ENCODE assay signal across 24 mouse cellular contexts in genomic region chr8:11454228-11454627, GRCm38 (mm10). TPM values are rescaled to one million over a fixed set of nuclear protein-coding genes. Genes with fewer than 3 reads are reported as not detected.
DNase-seq lines count a peak whose midpoint lies in the region; ATAC-seq lines count a peak whose summit lies in the region.
"Had no signal": no experiment of that assay in that cellular context is flagged by ENCODE, and none has a peak within 500 bp of the region (broad histone marks: within the 10 kb centered on the region; RNA-seq: fewer than 3 reads in every experiment).

No protein-coding gene starts in this region.

- H3K27me3 ChIP-seq in midbrain, embryonic 10.5 days (ENCODE audit: low read depth, poor library complexity, severe bottlenecking) = peaks cover 16% of the 10 kb centered on the region
- H3K27me3 ChIP-seq in midbrain, embryonic 15.5 days (replicated peaks) = no peaks in the 10 kb centered on the region; the same call in 1 of the 2 replicates
- no peaks in the 10 kb centered on the region for H3K27me3 ChIP-seq in limb, embryonic 10.5 days (ENCODE audit: low read depth, poor library complexity, severe bottlenecking)
- H3K27me3 ChIP-seq: embryonic facial prominence, embryonic 15.5 days; forebrain, embryonic 13.5 days had no signal

- ATAC-seq in midbrain, embryonic 15.5 days (replicated peaks) = no peak
- ATAC-seq in megakaryocyte-erythroid progenitor cell, adult 5-6 weeks (replicated peaks; ENCODE audit: low FRiP score, low TSS enrichment, poor library complexity, severe bottlenecking) = no peak
- ATAC-seq: activated CD4-positive, CD25-positive, alpha-beta regulatory T cell, adult 4 months; CD4-positive, CD25-positive, alpha-beta regulatory T cell, adult 4 months; forebrain, embryonic 13.5 days; forebrain, embryonic 16.5 days; hindbrain, embryonic 16.5 days; inflammation-experienced regulatory T-cells, adult 6 months had no signal

- no peaks in the 10 kb centered on the region for H3K9me3 ChIP-seq in midbrain, embryonic 10.5 days (replicated peaks)
- H3K9me3 ChIP-seq in midbrain, embryonic 15.5 days = no peaks in the 10 kb centered on the region
- H3K9me3 ChIP-seq in limb, embryonic 10.5 days (replicated peaks) = no peaks in the 10 kb centered on the region
- H3K9me3 ChIP-seq: embryonic facial prominence, embryonic 12.5 days; embryonic facial prominence, embryonic 15.5 days; forebrain, embryonic 13.5 days; hindbrain, embryonic 13.5 days had no signal

- DNase-seq in midbrain, embryonic 10.5 days (ENCODE audit: low spot score) = no peak
- DNase-seq in retina, postnatal 1 day = peak; percentile 68
- no peak for DNase-seq in retina, embryonic 14.5 days (ENCODE audit: low spot score)
- no peak for DNase-seq in limb, embryonic 10.5 days (ENCODE audit: low spot score)
- DNase-seq: adrenal gland, adult 8-10 months; adrenal gland, postnatal 25 days; cerebellum, adult 11-12 months; cerebellum, adult 9-10 months; cerebellum, postnatal 14 days; gastrocnemius, adult 2 months; gastrocnemius, postnatal 14 days; heart, adult 11 months had no signal

- H3K9ac ChIP-seq in midbrain, embryonic 15.5 days = no peak overlapping the region
- H3K9ac ChIP-seq: embryonic facial prominence, embryonic 12.5 days; embryonic facial prominence, embryonic 15.5 days; forebrain, embryonic 13.5 days; hindbrain, embryonic 13.5 days had no signal

- H3K4me2 ChIP-seq in midbrain, embryonic 15.5 days = no peak overlapping the region
- H3K4me2 ChIP-seq: embryonic facial prominence, embryonic 12.5 days; embryonic facial prominence, embryonic 15.5 days; forebrain, embryonic 13.5 days; heart, embryonic 11.5 days; hindbrain, embryonic 13.5 days had no signal

- H3K36me3 ChIP-seq in midbrain, embryonic 10.5 days = no peaks in the 10 kb centered on the region
- no peaks in the 10 kb centered on the region for H3K36me3 ChIP-seq in midbrain, embryonic 15.5 days (replicated peaks)
- no peaks in the 10 kb centered on the region for H3K36me3 ChIP-seq in limb, embryonic 10.5 days
- H3K36me3 ChIP-seq: embryonic facial prominence, embryonic 15.5 days; hindbrain, embryonic 13.5 days had no signal

- no peak overlapping the region for H3K4me3 ChIP-seq in midbrain, embryonic 10.5 days
- no peak overlapping the region for H3K4me3 ChIP-seq in midbrain, embryonic 15.5 days
- H3K4me3 ChIP-seq in limb, embryonic 10.5 days = no peak overlapping the region
- H3K4me3 ChIP-seq: embryonic facial prominence, embryonic 12.5 days; embryonic facial prominence, embryonic 15.5 days; forebrain, embryonic 13.5 days; gastrocnemius, adult 2 months; hindbrain, embryonic 13.5 days had no signal

- peak overlapping the region; percentile 63 for H3K27ac ChIP-seq in midbrain, embryonic 10.5 days (replicated peaks)
- H3K27ac ChIP-seq in midbrain, embryonic 15.5 days = no peak overlapping the region
- H3K27ac ChIP-seq in limb, embryonic 10.5 days = 0 out of 2 replicates have a peak overlapping the region, but pooled peaks have one; percentile 16
- H3K27ac ChIP-seq: embryonic facial prominence, embryonic 12.5 days; embryonic facial prominence, embryonic 15.5 days; forebrain, embryonic 13.5 days; hindbrain, embryonic 13.5 days had no signal

- WGBS in midbrain, embryonic 10.5 days = 48% methylated on average over 12 of the region's 12 CpGs
- WGBS in midbrain, embryonic 15.5 days = 26% methylated on average over 12 of the region's 12 CpGs
- WGBS in limb, embryonic 10.5 days = 78% methylated on average over 12 of the region's 12 CpGs

- H3K4me1 ChIP-seq in midbrain, embryonic 10.5 days = peaks cover 64% of the 10 kb centered on the region
- H3K4me1 ChIP-seq in midbrain, embryonic 15.5 days = peaks cover 12% of the 10 kb centered on the region; the same call in 1 of the 2 replicates
- H3K4me1 ChIP-seq in limb, embryonic 10.5 days = peaks cover 24% of the 10 kb centered on the region

RNA-seq across cellular contexts. Expression of gene Rab20, which starts 24.3 kb away (rescaled TPM):
- polyA plus RNA-seq in midbrain, embryonic 10.5 days (2016; fragmentation: Nextera tagmentation; extraction: Ambion mirVana) = 0.60 and 1.3 TPM in 2 replicates
- polyA plus RNA-seq in midbrain, embryonic 15.5 days (2015; fragmentation: Nextera tagmentation; extraction: Ambion mirVana) = 0.71 and 1.3 TPM in 2 replicates
- polyA plus RNA-seq in limb, embryonic 10.5 days (2016; fragmentation: Nextera tagmentation; extraction: Ambion mirVana) = 0.99 and 1.9 TPM in 2 replicates
- 0.35 TPM in 1 of 2 replicates, not detected in the other for total RNA-seq in megakaryocyte-erythroid progenitor cell, adult 5-6 weeks (2014; fragmentation: Nextera tagmentation)
- total RNA-seq in megakaryocyte-erythroid progenitor cell, adult 5-6 weeks (2017) = not detected in 2 replicates

RNA-seq across cellular contexts. Expression of gene Naxd, which starts 43.1 kb away (rescaled TPM):
- 114 and 116 TPM in 2 replicates for polyA plus RNA-seq in midbrain, embryonic 10.5 days (2016; fragmentation: Nextera tagmentation; extraction: Ambion mirVana)
- polyA plus RNA-seq in midbrain, embryonic 15.5 days (2015; fragmentation: Nextera tagmentation; extraction: Ambion mirVana) = 140 and 153 TPM in 2 replicates
- polyA plus RNA-seq in limb, embryonic 10.5 days (2016; fragmentation: Nextera tagmentation; extraction: Ambion mirVana) = 105 and 116 TPM in 2 replicates
- total RNA-seq in megakaryocyte-erythroid progenitor cell, adult 5-6 weeks (2014; fragmentation: Nextera tagmentation) = 27.5 and 63.2 TPM in 2 replicates
- 35.5 and 46.5 TPM in 2 replicates for total RNA-seq in megakaryocyte-erythroid progenitor cell, adult 5-6 weeks (2017)
